Mouse (Mus musculus): Measurements from ENCODE around the gene Ifitm5. TPM values are rescaled to one million over a fixed set of nuclear protein-coding genes. Genes with fewer than 3 reads are reported as not detected.
A peak's percentile ranks its signal among the peaks of the same experiment; 100 is the strongest.
"Not testable (repeated sequence)": the region's sequence is repeated elsewhere in the genome, so short reads cannot be mapped to it uniquely, and the experiment has no call there.

Gene Ifitm5
- total RNA-seq (2021) = not detected
- long read RNA-seq, experiment 1 = 0 reads
- long read RNA-seq, experiment 2 = 0 reads

DNA sequence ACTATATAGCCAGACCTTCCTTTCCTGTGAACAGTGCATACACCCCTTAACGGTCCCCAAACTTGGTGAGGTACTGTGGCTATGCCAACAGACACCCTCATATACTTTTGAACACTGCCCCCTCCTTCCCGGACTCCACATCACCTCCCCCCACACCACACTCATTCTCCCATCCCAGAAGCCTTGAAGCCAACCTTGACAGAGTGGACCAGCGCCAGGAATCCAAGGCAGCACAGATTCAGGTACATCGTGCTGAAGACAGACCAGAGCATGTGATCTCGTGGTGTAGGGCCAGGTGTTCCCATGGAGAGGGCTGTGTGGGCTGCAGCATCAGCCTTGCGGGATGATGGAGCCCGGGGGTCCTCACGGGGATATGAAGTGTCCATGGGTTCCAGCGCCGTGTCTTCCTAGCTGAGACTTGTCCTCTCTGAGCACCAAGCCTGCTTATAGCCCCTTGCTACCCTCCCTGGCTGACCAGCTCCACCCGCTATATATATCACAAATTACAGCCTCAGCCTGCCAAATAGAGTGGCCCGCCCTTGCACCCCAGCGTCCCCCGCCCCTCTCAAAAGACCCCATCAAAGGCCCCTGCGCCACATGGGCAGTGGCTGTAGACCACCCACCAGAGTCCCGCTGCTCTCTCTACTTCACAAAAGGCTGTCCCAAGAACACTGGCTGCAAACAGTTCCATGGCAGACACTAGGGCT, at the start of gene Ifitm5:
Gene Ifitm5 (minus strand): TSS at position 468 of the 707 bp plus-strand sequence.
- DNase-seq (ENCODE audit: low spot score in 2 of 2) = no peak

DNA sequence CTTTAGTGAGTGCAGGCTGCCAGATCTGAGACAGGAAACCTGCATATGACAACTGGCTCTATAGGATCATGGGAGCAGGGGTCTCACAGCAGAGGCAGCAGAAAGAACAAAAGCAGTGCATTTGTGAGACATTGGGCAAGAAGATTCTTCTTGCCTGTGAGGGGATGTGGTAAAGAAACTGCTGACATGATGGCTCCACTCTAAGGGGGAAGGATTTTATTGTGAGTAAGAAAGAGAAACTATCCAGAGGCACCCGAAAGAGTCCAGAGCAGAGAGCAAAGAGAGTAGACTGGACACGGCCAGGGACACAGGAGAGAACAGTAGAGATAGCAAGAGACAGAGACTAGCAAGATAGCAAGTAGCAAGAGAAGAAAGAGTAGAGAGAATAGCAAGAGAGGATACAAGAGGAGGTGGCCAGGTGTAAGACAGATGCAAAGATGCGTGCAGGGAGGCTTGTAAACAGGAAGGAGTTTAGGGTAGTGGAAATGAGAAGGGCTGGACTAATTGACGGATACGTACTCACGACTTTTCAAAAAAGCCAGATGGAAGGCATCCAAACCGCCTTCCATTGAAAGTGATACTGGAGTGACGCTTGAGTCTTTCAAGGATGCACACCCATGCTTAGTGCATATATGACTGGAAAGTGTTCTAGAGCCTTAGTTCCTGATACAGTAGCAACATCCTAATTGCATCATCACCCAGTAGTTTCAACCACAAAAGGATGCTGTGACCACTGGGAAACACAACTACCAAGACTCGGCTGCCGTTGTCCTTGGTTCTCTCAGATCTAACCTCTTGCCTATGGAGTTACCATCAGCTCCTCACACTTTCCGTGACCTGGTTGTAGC, 49.0 kb upstream of the Ifitm5 start:
- no peak for DNase-seq (ENCODE audit: low spot score in 2 of 2)

DNA sequence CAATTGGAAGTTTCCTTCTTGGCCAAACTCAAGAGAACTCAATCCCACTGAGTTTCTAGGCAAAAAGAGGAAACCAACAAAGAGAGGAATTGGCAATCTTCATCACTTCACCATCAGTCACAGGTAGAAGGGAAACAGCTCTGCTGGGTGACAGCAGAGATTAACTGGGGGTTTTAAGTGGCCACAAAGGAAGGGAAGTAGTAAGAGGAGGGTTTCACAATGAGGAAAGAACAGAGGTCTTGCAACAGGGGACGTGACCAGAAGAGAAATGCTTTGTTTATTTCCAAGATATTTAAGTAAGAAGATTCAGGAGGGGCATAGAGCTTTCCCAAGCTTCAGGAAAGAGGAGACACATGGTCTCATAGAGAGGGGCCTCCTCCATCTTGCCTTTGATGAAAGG, 47.7 kb upstream of the Ifitm5 start:
- DNase-seq (ENCODE audit: low spot score in 2 of 2) = no peak

DNA sequence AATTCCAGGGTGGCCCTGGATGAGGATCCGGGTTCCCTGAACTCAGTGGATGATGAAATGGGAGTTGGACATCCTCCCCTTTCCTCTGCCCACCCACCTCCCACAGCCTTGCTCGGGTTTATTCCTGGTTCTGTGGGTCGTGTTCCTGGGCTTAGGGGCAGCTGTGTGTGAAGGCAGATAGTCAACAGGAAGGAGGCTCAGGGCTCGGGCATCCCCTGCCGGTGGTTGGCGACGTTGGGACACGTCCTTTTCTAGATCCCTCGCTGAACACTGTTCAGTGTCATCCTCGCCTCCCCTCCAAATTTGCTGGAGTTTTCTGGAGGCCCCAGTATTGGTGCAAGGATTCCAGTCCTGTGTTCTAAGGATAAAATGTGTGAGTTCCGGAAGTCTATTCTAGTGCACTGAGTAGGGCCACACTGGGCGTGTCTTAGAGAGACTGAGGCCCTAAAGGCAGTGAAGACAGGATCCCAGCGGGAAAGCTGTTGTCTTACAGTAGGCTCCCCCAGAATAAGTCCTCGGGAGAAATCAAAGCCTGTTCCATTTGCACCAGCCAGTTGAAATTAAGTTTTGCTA, 41.1 kb upstream of the Ifitm5 start:
- DNase-seq (ENCODE audit: low spot score in 2 of 2) = no peak

DNA sequence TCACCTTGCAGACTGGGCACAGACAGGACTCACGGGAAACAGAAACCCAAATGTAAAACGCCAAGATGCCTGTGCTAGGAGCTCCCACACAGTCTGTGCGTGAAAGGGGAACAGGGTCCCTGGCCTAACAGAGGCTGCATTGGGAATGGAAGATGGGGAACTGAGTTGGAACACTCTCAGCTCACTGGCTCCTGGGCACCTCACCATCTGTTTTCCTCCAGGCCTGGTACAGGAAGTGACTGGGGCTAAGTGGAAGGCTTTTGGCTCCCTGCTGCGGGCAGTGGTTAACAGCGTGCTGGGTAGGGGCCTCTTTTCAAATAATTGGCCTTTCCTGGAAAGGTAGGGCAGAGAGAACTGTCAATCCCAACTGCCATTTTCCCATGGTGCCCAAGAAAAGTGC, 40.5 kb upstream of the Ifitm5 start:
- no peak for DNase-seq (ENCODE audit: low spot score in 2 of 2)

DNA sequence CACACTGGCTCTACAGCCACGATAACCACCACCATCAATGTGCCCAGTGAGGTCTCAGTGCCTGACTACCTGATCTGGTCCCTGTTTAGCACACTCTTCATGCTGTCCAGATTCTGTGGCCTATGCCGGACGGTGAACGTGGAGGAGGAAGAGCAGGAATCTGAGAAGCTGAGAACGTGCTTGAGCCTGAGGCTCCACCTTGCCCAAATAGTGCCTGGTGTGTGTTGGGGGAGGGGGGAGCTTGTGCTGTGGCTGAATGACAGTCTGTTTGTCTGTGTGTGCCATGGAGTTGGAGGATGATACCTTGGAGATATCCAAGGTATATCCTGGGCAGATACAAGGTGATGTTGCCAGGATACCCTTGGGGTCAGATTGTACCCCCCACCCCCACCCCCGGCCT, 40.1 kb upstream of the Ifitm5 start:
- no peak for DNase-seq (ENCODE audit: low spot score in 2 of 2)

DNA sequence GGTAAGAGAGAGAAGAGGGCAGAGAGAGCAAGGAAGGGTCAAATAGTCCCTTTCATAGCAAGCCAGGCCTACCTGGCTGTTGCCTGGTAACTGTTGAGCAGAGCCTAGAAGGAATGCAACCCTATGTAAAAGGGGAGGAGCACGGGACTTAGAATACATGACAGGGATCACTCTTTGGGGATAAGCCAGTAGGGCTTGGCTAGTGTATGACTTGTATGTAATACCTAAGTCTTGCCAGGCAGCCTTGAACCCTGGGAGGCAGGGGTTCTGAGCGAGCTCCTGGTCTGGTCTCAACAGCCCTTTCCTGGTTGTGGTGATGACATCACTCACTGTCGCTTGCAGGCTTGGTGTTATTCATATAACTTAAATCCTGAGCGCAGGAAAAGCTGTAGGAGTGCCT, 38.9 kb upstream of the Ifitm5 start:
- DNase-seq (ENCODE audit: low spot score in 2 of 2) = peak in 1 of 2 experiments; percentile 9

DNA sequence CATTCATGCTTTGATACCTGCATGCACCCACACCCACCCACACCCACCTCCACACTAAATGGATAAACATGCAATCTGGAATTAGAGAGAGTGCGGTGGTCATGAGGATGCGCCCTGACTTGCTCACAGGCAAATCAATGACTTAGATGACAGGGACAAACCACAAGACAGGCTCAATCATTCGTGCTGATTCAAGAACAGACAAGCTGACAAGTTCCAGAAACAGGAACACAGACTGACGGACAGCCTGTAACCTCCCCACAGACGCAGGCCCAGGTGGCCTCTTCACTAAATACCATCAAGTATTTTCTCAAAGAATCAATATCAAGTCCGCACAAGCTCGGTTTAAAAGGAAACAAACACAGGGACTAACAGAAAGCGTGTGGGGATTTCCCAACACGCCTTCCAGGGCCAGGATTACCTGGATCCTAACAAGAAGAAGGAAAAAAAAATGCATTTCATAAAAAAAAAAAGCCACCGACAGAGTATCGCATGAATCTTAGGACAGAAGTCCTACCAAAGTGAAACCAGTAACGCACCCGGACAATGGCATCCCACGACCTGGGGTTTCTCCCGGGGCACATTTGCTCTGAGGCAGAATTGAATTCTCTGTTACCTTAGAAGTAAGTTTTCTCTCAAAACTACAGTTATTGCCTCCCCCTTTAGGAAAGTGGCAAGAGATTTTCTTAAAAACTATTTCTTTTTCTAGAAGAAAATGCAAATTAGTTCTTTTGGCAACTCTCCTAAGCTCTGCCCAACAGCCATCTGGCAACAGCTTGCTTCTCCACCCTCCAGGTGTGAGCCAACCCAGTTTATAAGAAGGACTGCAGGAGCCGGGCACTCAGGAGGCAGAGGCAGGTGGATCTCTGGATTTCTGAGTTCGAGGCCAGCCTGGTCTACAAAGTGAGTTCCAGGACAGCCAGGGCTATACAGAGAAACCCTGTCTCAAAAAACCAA, 37.4 kb upstream of the Ifitm5 start:
- peak; percentile 28 to 47 for DNase-seq (ENCODE audit: low spot score in 2 of 2)

DNA sequence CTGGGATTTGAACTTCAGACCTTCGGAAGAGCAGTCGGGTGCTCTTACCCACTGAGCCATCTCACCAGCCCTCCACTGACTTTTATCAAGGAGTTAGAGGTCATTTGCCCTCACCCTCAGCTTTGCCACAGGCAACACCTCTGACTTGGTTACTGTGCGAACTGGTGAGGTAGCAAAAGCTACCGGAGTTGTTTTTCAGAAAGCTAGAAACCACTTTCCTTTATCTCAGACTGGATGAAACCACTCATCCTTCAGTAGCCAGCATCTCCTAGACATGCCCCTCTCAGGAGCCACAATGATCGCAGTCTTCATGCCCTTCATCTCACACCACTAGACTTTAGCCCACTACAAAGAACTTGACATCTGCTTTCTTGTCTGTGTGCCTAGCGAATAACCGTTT, 32.9 kb upstream of the Ifitm5 start:
- DNase-seq (ENCODE audit: low spot score in 2 of 2) = no peak

DNA sequence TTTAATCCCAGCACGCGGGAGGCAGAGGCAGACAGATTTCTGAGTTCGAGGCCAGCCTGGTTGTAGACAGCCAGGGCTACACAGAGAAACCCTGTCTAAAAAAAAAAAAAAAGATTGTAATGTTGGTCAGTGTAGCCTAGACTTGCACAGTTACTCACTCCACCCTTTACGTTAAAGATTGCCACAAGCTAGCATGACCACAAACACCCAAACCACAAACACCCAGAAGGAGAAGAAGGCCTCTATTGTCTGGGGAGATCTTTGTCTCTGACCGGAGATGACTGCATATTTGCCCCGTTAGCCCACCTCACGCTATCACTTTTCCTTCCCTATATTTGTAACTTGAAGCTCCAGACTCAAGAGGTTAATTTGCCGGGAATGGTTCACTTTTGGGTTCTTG, 31.6 kb upstream of the Ifitm5 start:
- no peak for DNase-seq (ENCODE audit: low spot score in 2 of 2)

DNA sequence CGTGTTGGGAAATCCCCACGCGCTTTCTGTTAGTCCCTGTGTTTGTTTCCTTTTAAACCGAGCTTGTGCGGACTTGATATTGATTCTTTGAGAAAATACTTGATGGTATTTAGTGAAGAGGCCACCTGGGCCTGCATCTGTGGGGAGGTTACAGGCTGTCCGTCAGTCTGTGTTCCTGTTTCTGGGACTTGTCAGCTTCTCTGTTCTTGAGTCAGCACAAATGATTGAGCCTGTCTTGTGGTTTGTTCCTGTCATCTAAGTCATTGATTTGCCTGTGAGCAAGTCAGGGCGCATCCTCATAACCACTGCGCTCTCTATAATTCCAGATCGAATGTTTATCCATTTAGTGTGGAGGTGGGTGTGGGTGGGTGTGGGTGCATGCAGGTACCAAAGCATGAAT, 26.6 kb upstream of the Ifitm5 start:
- not testable (repeated sequence) for DNase-seq (ENCODE audit: low spot score in 2 of 2)

DNA sequence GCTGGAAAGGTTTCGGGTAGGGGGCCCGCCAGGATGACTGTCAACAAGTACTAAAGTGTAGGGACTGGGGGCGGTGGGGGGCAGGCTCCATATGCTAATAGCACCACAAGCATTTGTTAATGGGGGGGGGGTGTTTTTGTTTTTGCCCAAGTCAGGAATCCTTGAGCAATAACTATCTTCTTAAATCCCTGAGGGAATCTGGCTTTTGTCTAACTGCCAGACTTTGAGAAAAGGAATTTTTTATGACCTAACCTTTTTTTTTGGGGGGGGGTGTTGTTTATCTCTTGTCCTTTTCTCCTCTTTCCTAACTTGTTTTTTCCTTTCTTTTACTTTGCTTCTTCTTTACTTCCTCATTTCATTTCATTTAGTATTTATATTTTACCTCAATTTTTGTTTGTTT, 25.4 kb upstream of the Ifitm5 start:
- DNase-seq (ENCODE audit: low spot score in 2 of 2) = no peak

DNA sequence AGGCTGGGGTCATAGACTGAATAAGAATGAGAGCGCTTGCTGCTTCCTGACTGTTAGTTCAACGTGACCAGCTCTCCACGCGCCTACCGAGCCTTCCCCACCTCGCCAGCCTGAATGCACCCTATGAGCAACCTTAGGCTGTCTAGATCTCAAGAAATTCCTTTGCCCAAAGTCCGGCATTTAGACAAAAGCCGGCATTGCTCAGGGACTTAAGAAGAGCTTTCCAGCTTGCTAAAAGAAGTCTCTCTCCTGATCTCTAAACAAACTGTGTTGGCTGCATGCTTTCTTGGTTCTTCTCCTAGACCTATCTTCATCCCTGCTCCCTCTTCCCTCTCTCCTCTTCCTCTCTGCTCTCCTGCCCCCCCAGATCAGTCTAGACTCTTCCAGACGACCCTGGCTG, 24.8 kb upstream of the Ifitm5 start:
- DNase-seq (ENCODE audit: low spot score in 2 of 2) = no peak

DNA sequence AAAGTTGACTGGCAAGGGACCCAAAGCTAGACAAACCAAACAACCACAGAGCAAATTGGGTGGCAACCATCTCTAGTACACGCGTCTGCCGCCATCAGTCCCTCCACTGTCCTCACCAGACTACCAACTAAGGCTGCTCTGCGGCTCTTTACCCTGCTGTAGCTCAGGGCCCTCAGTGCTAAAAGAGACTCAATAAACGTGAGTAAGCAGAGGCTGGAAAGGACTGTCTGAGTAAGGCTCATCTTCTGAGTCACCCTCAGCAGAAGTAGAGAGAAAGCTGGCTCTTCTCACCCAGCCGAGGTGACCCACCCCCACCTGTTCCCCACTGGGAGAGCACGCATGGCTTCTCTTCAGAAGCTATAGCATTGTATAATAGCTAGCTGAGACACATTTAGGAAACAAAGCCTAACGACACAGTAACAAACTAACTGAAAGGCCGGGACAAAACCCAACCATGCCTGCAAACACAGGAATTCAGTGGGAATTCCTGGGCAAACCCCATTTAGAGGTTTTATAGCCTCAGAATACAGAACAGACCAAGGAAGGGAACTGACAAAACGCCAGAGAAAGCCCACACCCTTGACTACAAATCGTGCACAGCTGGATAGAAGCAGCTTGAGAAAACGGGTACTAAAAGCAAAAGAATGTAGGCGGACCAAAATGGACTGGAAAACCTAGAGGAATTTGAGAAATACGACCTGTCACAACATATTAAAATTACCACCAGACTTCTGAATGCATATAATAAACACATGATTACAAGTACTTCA, 23.5 kb upstream of the Ifitm5 start:
- DNase-seq (ENCODE audit: low spot score in 2 of 2) = peak in 1 of 2 experiments; percentile 10

DNA sequence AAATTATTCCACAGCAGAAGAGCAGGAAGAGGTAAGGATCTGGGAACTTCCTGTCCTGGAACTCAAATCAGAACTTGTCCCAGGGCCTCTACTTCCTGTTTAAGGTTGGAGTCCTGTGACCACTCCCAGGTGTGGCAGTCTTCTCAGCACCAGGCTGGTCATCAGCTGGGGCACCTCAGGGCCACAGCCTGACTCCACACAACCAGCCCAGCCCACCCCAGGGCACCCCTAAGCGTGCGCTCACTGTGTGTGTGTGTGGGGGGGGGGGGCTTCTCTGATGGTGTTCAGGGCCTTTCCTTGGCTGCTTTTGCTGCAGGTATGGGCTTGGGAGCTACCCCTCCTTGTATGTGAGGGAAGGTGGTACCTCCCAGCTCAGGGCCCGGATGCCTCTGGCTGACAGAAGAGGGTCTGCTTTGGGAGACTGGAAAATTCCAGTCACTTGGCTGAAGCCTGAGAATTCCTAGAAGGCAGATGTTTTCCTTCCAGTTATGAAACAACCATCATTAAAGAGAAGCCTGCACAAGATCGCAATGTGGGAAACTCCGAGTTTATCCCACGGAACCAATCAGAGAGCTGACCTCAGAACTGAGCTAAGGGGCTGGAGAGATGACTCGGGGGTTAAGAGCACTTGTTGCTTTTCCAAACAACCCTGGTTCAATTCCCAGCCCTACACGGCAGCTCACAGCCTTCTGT, 21.5 kb upstream of the Ifitm5 start:
- no peak for DNase-seq (ENCODE audit: low spot score in 2 of 2)

DNA sequence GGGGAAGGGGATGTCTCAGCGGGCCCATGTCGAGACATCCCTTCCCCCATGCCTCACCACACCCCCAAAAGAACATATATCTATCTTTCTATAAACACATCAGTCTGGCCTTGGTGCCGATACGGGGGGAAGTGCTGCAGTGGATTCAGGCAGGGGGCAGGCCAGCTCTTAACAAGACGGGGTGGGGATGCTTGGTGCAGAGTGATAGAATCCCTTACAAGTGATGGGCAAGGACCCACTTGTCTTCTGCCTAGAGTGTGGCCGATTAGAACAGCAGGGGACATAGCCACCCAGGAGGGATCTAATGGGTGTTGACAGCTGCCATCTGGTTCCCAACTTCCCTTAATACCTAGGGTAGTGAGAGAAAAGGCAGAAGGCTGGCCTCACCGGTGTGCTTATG, 20.8 kb upstream of the Ifitm5 start:
- DNase-seq (ENCODE audit: low spot score in 2 of 2) = no peak

DNA sequence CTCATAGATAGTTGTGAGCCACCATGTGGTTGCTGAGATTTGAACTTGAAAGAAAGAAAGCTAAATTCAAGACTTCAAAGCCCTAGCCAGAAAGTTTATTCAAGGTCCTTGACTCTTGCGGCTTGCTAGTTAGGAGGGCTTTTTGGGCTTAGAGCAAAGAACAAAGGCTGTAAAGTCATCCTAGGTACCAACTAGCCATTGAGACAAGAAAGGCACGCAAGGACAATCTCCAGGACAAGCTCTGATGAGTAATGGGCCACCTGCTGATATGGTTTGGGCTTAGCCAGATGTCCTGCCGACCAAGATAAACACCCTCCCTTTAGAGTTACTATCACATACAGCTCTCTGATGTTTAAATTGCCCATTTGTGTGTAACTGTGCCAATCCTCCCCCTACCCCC, 18.6 kb upstream of the Ifitm5 start:
- not testable (repeated sequence) for DNase-seq (ENCODE audit: low spot score in 2 of 2)

DNA sequence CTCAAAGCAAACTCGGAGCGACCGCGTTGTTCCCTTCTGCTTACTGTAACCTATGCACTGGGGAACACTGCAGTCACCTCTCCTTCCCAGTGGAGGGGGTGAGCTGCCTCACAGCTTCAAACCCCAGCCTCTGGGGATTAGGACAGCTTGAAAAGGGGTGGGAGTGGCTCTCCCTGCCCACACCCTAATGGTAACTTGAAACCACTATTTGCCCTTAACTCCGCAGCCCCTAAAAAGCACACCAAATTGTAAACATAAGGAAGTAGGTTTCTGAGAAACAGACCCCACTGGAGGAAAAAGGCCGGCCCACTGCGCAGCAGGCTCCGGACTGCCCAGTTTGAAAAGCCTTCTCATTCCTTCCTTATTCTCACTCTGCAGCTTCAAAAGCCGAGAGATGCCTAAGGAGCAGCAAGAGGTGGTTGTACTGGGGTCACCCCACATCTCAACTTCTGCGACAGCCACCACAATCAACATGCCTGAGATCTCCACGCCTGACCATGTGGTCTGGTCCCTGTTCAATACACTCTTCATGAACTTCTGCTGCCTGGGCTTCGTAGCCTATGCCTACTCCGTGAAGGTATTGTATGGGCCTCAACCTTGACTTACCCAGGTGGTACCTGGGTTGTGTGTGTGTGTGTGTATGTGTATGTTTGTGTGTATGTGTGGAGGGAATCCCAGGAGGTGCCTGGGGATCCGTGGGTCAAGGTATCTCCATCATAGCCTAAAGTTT, 17.9 kb upstream of the Ifitm5 start:
- no peak for DNase-seq (ENCODE audit: low spot score in 2 of 2)

DNA sequence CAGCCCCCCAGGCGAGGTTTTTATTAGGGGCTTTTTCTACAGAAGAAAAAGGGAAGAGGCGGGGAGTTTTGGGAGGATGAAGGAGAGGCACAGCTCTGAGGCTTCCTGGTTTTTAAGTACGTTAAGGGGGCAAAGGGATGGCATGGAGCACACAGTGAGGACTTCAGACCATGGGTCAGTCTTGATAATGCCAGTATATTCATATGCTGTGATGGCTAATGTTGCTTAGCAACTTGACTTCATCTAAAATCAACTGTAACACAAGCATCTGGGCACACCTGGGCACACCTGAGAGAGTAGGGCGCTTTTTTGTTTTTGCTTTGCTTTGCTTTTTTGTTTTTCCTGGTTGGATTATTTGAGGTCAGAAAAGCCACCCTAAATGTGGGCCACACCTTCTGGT, 16.8 kb upstream of the Ifitm5 start, which contains the start of gene Ifitm1:
Gene Ifitm1 (plus strand): TSS at position 301 of the 400 bp plus-strand sequence.
- DNase-seq (ENCODE audit: low spot score in 2 of 2) = no peak
